ENCODE assay signal across 27 mouse cellular contexts in the genomic region with DNA sequence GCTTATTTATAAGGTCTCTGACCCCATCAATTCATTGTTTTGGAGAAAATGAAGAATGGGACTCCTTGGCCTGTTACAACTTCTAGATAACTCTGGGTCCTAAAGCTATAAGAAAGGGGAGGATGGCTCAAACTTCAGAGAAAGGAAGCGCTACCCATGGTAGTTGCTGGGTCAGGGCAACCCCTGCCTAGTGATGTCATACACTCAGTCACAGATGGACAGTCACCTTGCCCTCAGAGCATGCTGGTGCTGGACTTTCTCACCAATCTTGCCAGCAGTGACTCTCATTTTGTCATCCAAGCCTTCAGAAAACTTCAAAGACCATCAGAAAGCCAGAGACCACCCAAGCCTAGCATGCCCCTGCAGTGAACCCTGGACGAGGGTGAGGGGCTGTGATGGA. TPM values are rescaled to one million over a fixed set of nuclear protein-coding genes. Genes with fewer than 3 reads are reported as not detected.
A peak's percentile ranks its signal among the peaks of the same experiment; 100 is the strongest.
DNase-seq lines count a peak whose midpoint lies in the region; ATAC-seq and TF ChIP-seq lines count a peak whose summit lies in the region.
"Had no signal": no experiment of that assay in that cellular context is flagged by ENCODE, and none has a peak within 500 bp of the region (broad histone marks: within the 10 kb centered on the region; RNA-seq: fewer than 3 reads in every experiment).

No protein-coding gene starts in this region.

- no peaks in the 10 kb centered on the region for H3K9me3 ChIP-seq in intestine, embryonic 14.5 days (ENCODE audit: control insufficient read depth, low read length)
- no peaks in the 10 kb centered on the region for H3K9me3 ChIP-seq in intestine, postnatal 0 days (ENCODE audit: control insufficient read depth)
- no peaks in the 10 kb centered on the region for H3K9me3 ChIP-seq in kidney, embryonic 16.5 days (ENCODE audit: low read length)
- no peaks in the 10 kb centered on the region for H3K9me3 ChIP-seq in stomach, embryonic 14.5 days (ENCODE audit: control insufficient read depth, low read depth, low read length)
- H3K9me3 ChIP-seq in stomach, postnatal 0 days (ENCODE audit: control insufficient read depth, low read length) = no peaks in the 10 kb centered on the region
- H3K9me3 ChIP-seq: embryonic facial prominence, embryonic 10.5 days; embryonic facial prominence, embryonic 13.5 days; forebrain, embryonic 12.5 days; forebrain, embryonic 15.5 days; heart, embryonic 13.5 days; hindbrain, embryonic 10.5 days; hindbrain, embryonic 13.5 days had no signal

- ATAC-seq in intestine, embryonic 14.5 days (replicated peaks; ENCODE audit: low FRiP score, low TSS enrichment, low read depth) = no peak
- ATAC-seq in intestine, postnatal 0 days = no peak
- peak; percentile 36; the same call in 1 of the 2 replicates for ATAC-seq in kidney, embryonic 16.5 days (ENCODE audit: low FRiP score, low TSS enrichment)
- ATAC-seq in stomach, embryonic 14.5 days (ENCODE audit: insufficient number of reproducible peaks, insufficient read depth, low FRiP score, low read depth) = no peak
- ATAC-seq in stomach, postnatal 0 days (ENCODE audit: low FRiP score, low TSS enrichment) = no peak
- ATAC-seq: activated CD4-positive, CD25-positive, alpha-beta regulatory T cell, adult 4 months; forebrain, embryonic 15.5 days; hindbrain, embryonic 16.5 days had no signal

- H3K9ac ChIP-seq in intestine, embryonic 14.5 days (ENCODE audit: low read length) = no peak overlapping the region
- H3K9ac ChIP-seq in intestine, postnatal 0 days (ENCODE audit: low read depth, low read length) = no peak overlapping the region
- H3K9ac ChIP-seq in kidney, embryonic 16.5 days (replicated peaks; ENCODE audit: low read length) = no peak overlapping the region
- no peak overlapping the region for H3K9ac ChIP-seq in stomach, embryonic 14.5 days (replicated peaks; ENCODE audit: low read depth, low read length)
- H3K9ac ChIP-seq in stomach, postnatal 0 days (ENCODE audit: low read length) = no peak overlapping the region
- H3K9ac ChIP-seq: embryonic facial prominence, embryonic 13.5 days; forebrain, embryonic 12.5 days; forebrain, embryonic 15.5 days; heart, embryonic 13.5 days; hindbrain, embryonic 13.5 days had no signal

- H3K36me3 ChIP-seq in intestine, embryonic 14.5 days (ENCODE audit: control insufficient read depth, insufficient read depth, low read length) = no peaks in the 10 kb centered on the region
- H3K36me3 ChIP-seq in intestine, postnatal 0 days (ENCODE audit: control insufficient read depth, insufficient read depth) = no peaks in the 10 kb centered on the region
- H3K36me3 ChIP-seq in kidney, embryonic 16.5 days (ENCODE audit: insufficient read depth, low read length) = no peaks in the 10 kb centered on the region
- H3K36me3 ChIP-seq in kidney, adult 2 months (ENCODE audit: control insufficient read depth, insufficient read depth, low read length) = no peaks in the 10 kb centered on the region
- no peaks in the 10 kb centered on the region for H3K36me3 ChIP-seq in stomach, embryonic 14.5 days (ENCODE audit: control insufficient read depth, insufficient read depth, low read length)
- no peaks in the 10 kb centered on the region for H3K36me3 ChIP-seq in stomach, postnatal 0 days (ENCODE audit: control insufficient read depth, insufficient read depth, low read length)
- H3K36me3 ChIP-seq: embryonic facial prominence, embryonic 10.5 days; embryonic facial prominence, embryonic 13.5 days; forebrain, embryonic 12.5 days; forebrain, embryonic 15.5 days; heart, embryonic 13.5 days; hindbrain, embryonic 10.5 days; hindbrain, embryonic 13.5 days had no signal

- peak overlapping the region; percentile 59 for H3K27ac ChIP-seq in gastrocnemius, adult 2 months
- peak overlapping the region; percentile 84; the same call in 1 of the 2 replicates for H3K27ac ChIP-seq in intestine, embryonic 14.5 days (ENCODE audit: low read depth)
- H3K27ac ChIP-seq in intestine, postnatal 0 days (ENCODE audit: low read depth, low read length) = no peak overlapping the region
- H3K27ac ChIP-seq in kidney, embryonic 16.5 days (ENCODE audit: low read length) = no peak overlapping the region
- no peak overlapping the region for H3K27ac ChIP-seq in kidney, adult 2 months (ENCODE audit: insufficient read depth, low read depth, low read length)
- peak overlapping the region; percentile 64; the same call in 1 of the 2 replicates for H3K27ac ChIP-seq in stomach, embryonic 14.5 days (ENCODE audit: low read length)
- no peak overlapping the region for H3K27ac ChIP-seq in stomach, postnatal 0 days (replicated peaks)
- H3K27ac ChIP-seq: embryonic facial prominence, embryonic 10.5 days; embryonic facial prominence, embryonic 13.5 days; forebrain, embryonic 12.5 days; forebrain, embryonic 15.5 days; heart, embryonic 13.5 days; hindbrain, embryonic 10.5 days; hindbrain, embryonic 13.5 days had no signal

- no peak for DNase-seq in gastrocnemius, adult 2 months
- DNase-seq in gastrocnemius, postnatal 36 days = no peak
- DNase-seq in intestine, embryonic 14.5 days (ENCODE audit: low spot score) = no peak
- no peak for DNase-seq in kidney, adult 2 months
- DNase-seq in stomach, postnatal 0 days (ENCODE audit: low spot score) = no peak
- DNase-seq: adrenal gland, adult 8-10 months; adrenal gland, postnatal 25 days; cerebellum, adult 11-12 months; cerebellum, adult 8-10 months; cerebellum, postnatal 36 days; embryo, embryonic 11 days; gastrocnemius, postnatal 10 days; heart, adult 18-20 months; heart, postnatal 14 days had no signal

- TF ChIP-seq EP300 in stomach, postnatal 0 days (optimal IDR thresholded peaks at IDR 0.05) = no peak

- no peaks in the 10 kb centered on the region for H3K27me3 ChIP-seq in intestine, embryonic 14.5 days (replicated peaks; ENCODE audit: control insufficient read depth, insufficient read depth, low read length)
- no peaks in the 10 kb centered on the region for H3K27me3 ChIP-seq in intestine, postnatal 0 days (replicated peaks; ENCODE audit: control insufficient read depth, insufficient read depth, low read length)
- H3K27me3 ChIP-seq in kidney, embryonic 16.5 days (ENCODE audit: insufficient read depth, low read length) = no peaks in the 10 kb centered on the region
- H3K27me3 ChIP-seq in kidney, adult 2 months (replicated peaks; ENCODE audit: control insufficient read depth, insufficient read depth, low read length) = no peaks in the 10 kb centered on the region
- no peaks in the 10 kb centered on the region for H3K27me3 ChIP-seq in stomach, embryonic 14.5 days (ENCODE audit: control insufficient read depth, insufficient read depth, low read length)
- H3K27me3 ChIP-seq in stomach, postnatal 0 days (ENCODE audit: control insufficient read depth, insufficient read depth, low read length) = no peaks in the 10 kb centered on the region
- H3K27me3 ChIP-seq: embryonic facial prominence, embryonic 13.5 days; forebrain, embryonic 15.5 days; heart, embryonic 13.5 days; hindbrain, embryonic 13.5 days had no signal

- H3K4me2 ChIP-seq in intestine, embryonic 14.5 days (ENCODE audit: low read length) = no peak overlapping the region
- no peak overlapping the region for H3K4me2 ChIP-seq in intestine, postnatal 0 days (replicated peaks; ENCODE audit: low read depth)
- H3K4me2 ChIP-seq in kidney, embryonic 16.5 days (replicated peaks; ENCODE audit: low read depth, low read length) = no peak overlapping the region
- no peak overlapping the region for H3K4me2 ChIP-seq in stomach, embryonic 14.5 days (replicated peaks; ENCODE audit: low read depth, low read length)
- no peak overlapping the region for H3K4me2 ChIP-seq in stomach, postnatal 0 days (replicated peaks; ENCODE audit: low read depth)
- H3K4me2 ChIP-seq: embryonic facial prominence, embryonic 13.5 days; forebrain, embryonic 12.5 days; forebrain, embryonic 15.5 days; heart, embryonic 13.5 days; hindbrain, embryonic 13.5 days had no signal

- peaks cover 20% of the 10 kb centered on the region for H3K4me1 ChIP-seq in intestine, embryonic 14.5 days (replicated peaks; ENCODE audit: control insufficient read depth, insufficient read depth, low read length)
- H3K4me1 ChIP-seq in intestine, postnatal 0 days (replicated peaks; ENCODE audit: control insufficient read depth, insufficient read depth, low read length) = no peaks in the 10 kb centered on the region
- peaks cover 14% of the 10 kb centered on the region; the same call in 1 of the 2 replicates for H3K4me1 ChIP-seq in kidney, embryonic 16.5 days (ENCODE audit: insufficient read depth, low read length)
- H3K4me1 ChIP-seq in kidney, adult 2 months (ENCODE audit: control insufficient read depth, insufficient read depth, low read length) = no peaks in the 10 kb centered on the region; the same call in 1 of the 2 replicates
- H3K4me1 ChIP-seq in stomach, embryonic 14.5 days (ENCODE audit: control insufficient read depth, insufficient read depth, low read length) = peaks cover 22% of the 10 kb centered on the region; the same call in 1 of the 2 replicates
- H3K4me1 ChIP-seq in stomach, postnatal 0 days (replicated peaks; ENCODE audit: control insufficient read depth, insufficient read depth) = no peaks in the 10 kb centered on the region; the same call in 1 of the 2 replicates

- no peak for TF ChIP-seq CTCF in gastrocnemius, adult 2 months (IDR thresholded peaks at IDR 0.05)
- TF ChIP-seq CTCF in intestine, postnatal 0 days (IDR thresholded peaks at IDR 0.05; ENCODE audit: low read depth) = no peak
- TF ChIP-seq CTCF in kidney, adult 2 months (conservative IDR thresholded peaks at IDR 0.05; ENCODE audit: insufficient read depth, insufficient read length, low read depth, low read length) = no peak
- TF ChIP-seq CTCF in stomach, postnatal 0 days (IDR thresholded peaks at IDR 0.05; ENCODE audit: low read depth) = no peak

- TF ChIP-seq POLR2A in kidney, adult 2 months (IDR thresholded peaks at IDR 0.05; ENCODE audit: low read depth, low read length) = no peak

- H3K4me3 ChIP-seq in gastrocnemius, adult 2 months = no peak overlapping the region
- no peak overlapping the region for H3K4me3 ChIP-seq in intestine, embryonic 14.5 days (ENCODE audit: low read depth, low read length)
- no peak overlapping the region for H3K4me3 ChIP-seq in intestine, postnatal 0 days (ENCODE audit: low read depth, low read length)
- no peak overlapping the region for H3K4me3 ChIP-seq in kidney, embryonic 16.5 days (ENCODE audit: low read length)
- no peak overlapping the region for H3K4me3 ChIP-seq in kidney, adult 2 months (ENCODE audit: insufficient read depth, low read depth, low read length)
- H3K4me3 ChIP-seq in stomach, embryonic 14.5 days (ENCODE audit: low read depth, low read length) = no peak overlapping the region
- H3K4me3 ChIP-seq in stomach, postnatal 0 days (ENCODE audit: low read depth, low read length) = no peak overlapping the region
- H3K4me3 ChIP-seq: embryonic facial prominence, embryonic 10.5 days; embryonic facial prominence, embryonic 13.5 days; erythroblast, embryonic 14.5 days; forebrain, embryonic 12.5 days; forebrain, embryonic 15.5 days; heart, embryonic 13.5 days; hindbrain, embryonic 10.5 days; hindbrain, embryonic 13.5 days had no signal

- 71% methylated on average over 2 of the region's 2 CpGs for WGBS in intestine, embryonic 14.5 days
- 85% methylated on average over 2 of the region's 2 CpGs for WGBS in intestine, postnatal 0 days
- WGBS in kidney, embryonic 16.5 days = 58% methylated on average over 2 of the region's 2 CpGs
- WGBS in kidney, adult 2 months = 69% methylated on average over 2 of the region's 2 CpGs
- WGBS in stomach, embryonic 14.5 days = 70% methylated on average over 2 of the region's 2 CpGs
- WGBS in stomach, postnatal 0 days = 80% methylated on average over 2 of the region's 2 CpGs

- intact Hi-C loops in gastrocnemius, adult 2 months (cut with DNase I) = loop anchor here (5.0 kb wide), 1 partner anchor 35 kb away; no protein-coding TSS in a partner anchor
- intact Hi-C loops in gastrocnemius, postnatal 36 days (cut with DNase I) = no loop called here

RNA-seq across cellular contexts. Expression of gene Cobl, which starts 32.8 kb away (rescaled TPM):
- 100 to 1,000 TPM; 101 to 123 TPM for total RNA-seq in gastrocnemius, adult 2 months (2021)
- 100 to 1,000 TPM in 1 of 2 experiments, 10 to 100 TPM in 1; 89.2 to 111 TPM for total RNA-seq in gastrocnemius, postnatal 36 days (2021)
- polyA plus RNA-seq in intestine, embryonic 14.5 days (2014; fragmentation: Nextera tagmentation; extraction: Ambion mirVana) = 11.6 and 13.1 TPM in 2 replicates
- polyA plus RNA-seq in intestine, postnatal 0 days (2015; fragmentation: Nextera tagmentation; extraction: Ambion mirVana) = 6.3 and 8.5 TPM in 2 replicates
- 7.5 and 7.6 TPM in 2 replicates for polyA plus RNA-seq in kidney, embryonic 16.5 days (2015; fragmentation: Nextera tagmentation; extraction: Ambion mirVana)
- 15.1 and 18.0 TPM in 2 replicates for polyA plus RNA-seq in kidney, adult 2 months (2012; rRNA removed)
- polyA plus RNA-seq in stomach, embryonic 14.5 days (2014; fragmentation: Nextera tagmentation; extraction: Ambion mirVana) = 9.5 and 14.2 TPM in 2 replicates
- 7.8 and 8.4 TPM in 2 replicates for polyA plus RNA-seq in stomach, postnatal 0 days (2015; fragmentation: Nextera tagmentation; extraction: Ambion mirVana)
- polyA plus RNA-seq: activated CD4-positive, CD25-positive, alpha-beta regulatory T cell, adult 4 months had no signal

Comparison
In these comparisons a context has a peak if more than half of its experiments do, and no peak if none do; other contexts are left out.
1. H3K27ac ChIP-seq: peak in gastrocnemius, adult 2 months (single experiment), intestine, embryonic 14.5 days (single experiment) and stomach, embryonic 14.5 days (single experiment); none in intestine, postnatal 0 days (single experiment), kidney, embryonic 16.5 days (single experiment), kidney, adult 2 months (single experiment) and stomach, postnatal 0 days (single experiment).